Mouse (Mus musculus) liver, embryonic 12.5 days (tissue): ENCODE data around the gene Cyp4f18. TPM values are rescaled to one million over a fixed set of nuclear protein-coding genes. Genes with fewer than 3 reads are reported as not detected.

Experiments
- ATAC-seq: fragments of 200-750 bp; cut with Nextera tagmentation; 2 replicates; pipeline ENCODE4 v1.8.0; 2017; ENCODE audit warnings: moderate number of reproducible peaks, mild to moderate bottlenecking, moderate library complexity
- H3K27ac ChIP-seq: fragments of 300-500 bp; sonication (generic); 2 replicates; pipeline ENCODE4 v1.5.1; 2016; ENCODE audit warnings: mild to moderate bottlenecking
- H3K27me3 ChIP-seq: fragments of 300-500 bp; sonication (generic); replicated peaks from 2 replicates; pipeline ENCODE4 v1.6.1; 2016; ENCODE audit warnings: mild to moderate bottlenecking, moderate library complexity
- H3K36me3 ChIP-seq: fragments of 300-500 bp; sonication (generic); 2 replicates; pipeline ENCODE4 v1.6.1; 2016; ENCODE audit warnings: mild to moderate bottlenecking, moderate library complexity
- H3K4me1 ChIP-seq: fragments of 300-500 bp; sonication (generic); 2 replicates; pipeline ENCODE4 v1.6.1; 2016
- H3K4me2 ChIP-seq: fragments of 300-500 bp; sonication (generic); 2 replicates; pipeline ENCODE4 v1.6.1; 2016; ENCODE audit warnings: mild to moderate bottlenecking, moderate library complexity
- H3K4me3 ChIP-seq: fragments of 300-500 bp; sonication (generic); 2 replicates; pipeline ENCODE4 v1.5.1; 2016; ENCODE audit warnings: mild to moderate bottlenecking, moderate library complexity
- H3K9ac ChIP-seq: fragments of 300-500 bp; sonication (generic); 2 replicates; pipeline ENCODE4 v1.6.1; 2016; ENCODE audit warnings: mild to moderate bottlenecking, moderate library complexity
- H3K9me3 ChIP-seq: fragments of 300-500 bp; sonication (generic); replicated peaks from 2 replicates; pipeline ENCODE4 v1.6.1; 2016; ENCODE audit warnings: mild to moderate bottlenecking, moderate library complexity
- WGBS: fragments of 180-500 bp; shearing (Covaris S2); methylation state at CpG from one replicate; pipeline ENCODE4 v1.1.7; 2016; ENCODE audit not compliant: insufficient replicate concordance; 5-methylcytosine and 5-hydroxymethylcytosine counted together
- polyA plus RNA-seq: library from polyadenylated mRNA; unstranded; fragments of >200 nt; fragmentation: Nextera tagmentation; extraction: Ambion mirVana; gene quantifications from 2 replicates; pipeline ENCODE4 v1.2.1, GENCODE M21; 2016

Cyp4f18 gene
- polyA plus RNA-seq, 1 experiment from 2014 or later = 1.1 TPM

DNA sequence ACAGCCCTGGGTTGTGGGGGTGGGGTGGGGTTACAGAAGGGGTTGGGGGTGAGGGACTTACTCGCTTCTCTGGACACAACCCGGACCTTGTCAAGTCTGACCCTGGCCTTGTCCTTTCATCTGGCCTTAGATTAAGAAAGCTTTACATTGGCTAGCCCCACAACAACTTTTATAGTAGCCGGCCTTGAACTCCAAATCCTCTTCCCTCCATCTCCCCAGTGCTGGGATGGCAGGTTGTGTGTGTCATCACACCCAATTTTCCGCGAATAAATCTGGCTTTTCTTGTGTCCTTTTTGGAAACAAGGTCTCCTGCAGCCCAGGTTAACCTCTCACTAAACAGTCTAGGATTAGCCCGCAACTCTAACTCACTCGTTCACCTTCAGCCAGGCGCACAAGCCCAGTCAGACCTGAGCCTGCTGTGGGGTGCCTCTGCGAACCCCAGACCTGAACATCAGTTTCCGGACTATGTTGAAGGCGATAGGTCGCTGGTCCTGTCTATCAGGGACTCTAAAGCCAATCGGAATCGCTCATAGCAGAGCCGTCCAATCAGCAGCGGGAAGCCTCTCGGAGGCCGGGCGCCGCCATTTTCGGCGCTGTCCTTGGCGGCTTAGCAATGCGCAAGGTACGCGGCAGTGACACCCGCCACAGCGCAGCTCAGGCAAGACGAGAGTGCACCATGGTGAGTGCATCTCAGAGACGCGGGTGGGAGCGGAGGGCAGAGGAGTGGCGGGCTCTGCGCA is 58.8 kb downstream of the Cyp4f18 start, which contains the start of gene Zfp961:
Zfp961 (plus strand) TSS at position 557 of the 740 bp plus-strand sequence.
- Histone ChIP-seq H3K4me1 (peaks cover 17% of the 10 kb centered on the region), H3K9ac (peak within 1 kb of the TSS; percentile 79), H3K4me2 (peak within 1 kb of the TSS; percentile 79), H3K27ac (peak within 1 kb of the TSS; percentile 81), H3K9me3 (no peaks in the 10 kb centered on the region), H3K4me3 (peak within 1 kb of the TSS; percentile 70), H3K36me3 (peaks cover 27% of the 10 kb centered on the region), H3K27me3 (peaks cover 13% of the 10 kb centered on the region)
- WGBS = 3% methylated on average over 34 of the region's 34 CpGs
- peak; percentile 99 for ATAC-seq

DNA sequence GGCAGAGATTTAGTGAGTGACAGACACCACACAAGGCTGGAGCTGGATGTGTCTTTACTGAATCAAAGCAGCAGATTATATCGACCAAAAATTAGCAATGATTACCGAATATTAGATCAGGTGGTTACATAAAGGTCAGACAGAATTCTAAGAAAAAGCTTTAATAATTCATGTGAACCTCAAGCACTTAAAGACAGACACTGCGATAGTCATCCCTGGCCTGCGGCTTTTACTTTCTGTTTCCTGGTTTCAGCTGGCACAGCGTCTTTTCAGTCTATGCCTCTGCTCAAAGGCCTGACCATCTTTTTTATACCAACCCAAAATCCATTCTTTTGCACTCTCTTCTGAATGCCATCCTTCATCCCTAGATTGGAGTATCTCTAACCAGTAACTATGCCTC is 60.8 kb downstream of the Cyp4f18 start:
- Histone ChIP-seq H3K27me3 (peaks cover 27% of the 10 kb centered on the region), H3K36me3 (peaks cover 10% of the 10 kb centered on the region), H3K9ac (no peak overlapping the region), H3K4me1 (peaks cover 17% of the 10 kb centered on the region), H3K4me2 (no peak overlapping the region), H3K4me3 (no peak overlapping the region), H3K9me3 (no peaks in the 10 kb centered on the region), H3K27ac (no peak overlapping the region)
- WGBS = 81% methylated on average over 5 of the region's 5 CpGs
- no peak for ATAC-seq

DNA sequence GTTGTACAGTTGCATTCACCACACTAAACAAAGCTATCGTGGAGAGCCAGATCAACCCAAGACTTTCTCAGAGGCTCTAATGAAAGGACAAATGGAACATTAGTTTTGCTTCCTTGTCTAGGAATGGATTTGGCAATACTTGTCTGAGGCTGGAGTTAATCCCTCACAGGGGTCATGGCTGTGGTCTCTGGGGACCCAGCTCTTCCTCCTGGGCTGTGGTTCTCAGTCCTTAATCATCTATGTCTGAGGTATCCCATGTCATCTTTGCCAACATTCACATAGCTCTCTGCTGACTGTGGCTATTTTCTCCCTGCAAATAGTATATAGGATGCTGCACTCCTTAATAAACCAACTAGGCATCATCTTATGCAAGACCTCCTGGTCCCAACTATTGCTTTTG is 67.7 kb downstream of the Cyp4f18 start:
- WGBS = 67% methylated on average over 1 of the region's 1 CpGs
- ATAC-seq = no peak
- H3K4me2 ChIP-seq = no peak overlapping the region
- peaks cover 23% of the 10 kb centered on the region for H3K27me3 ChIP-seq
- no peak overlapping the region for H3K27ac ChIP-seq
- H3K4me3 ChIP-seq = no peak overlapping the region
- H3K36me3 ChIP-seq = no peaks in the 10 kb centered on the region
- H3K9me3 ChIP-seq = no peaks in the 10 kb centered on the region
- H3K4me1 ChIP-seq = peaks cover 9% of the 10 kb centered on the region
- no peak overlapping the region for H3K9ac ChIP-seq

DNA sequence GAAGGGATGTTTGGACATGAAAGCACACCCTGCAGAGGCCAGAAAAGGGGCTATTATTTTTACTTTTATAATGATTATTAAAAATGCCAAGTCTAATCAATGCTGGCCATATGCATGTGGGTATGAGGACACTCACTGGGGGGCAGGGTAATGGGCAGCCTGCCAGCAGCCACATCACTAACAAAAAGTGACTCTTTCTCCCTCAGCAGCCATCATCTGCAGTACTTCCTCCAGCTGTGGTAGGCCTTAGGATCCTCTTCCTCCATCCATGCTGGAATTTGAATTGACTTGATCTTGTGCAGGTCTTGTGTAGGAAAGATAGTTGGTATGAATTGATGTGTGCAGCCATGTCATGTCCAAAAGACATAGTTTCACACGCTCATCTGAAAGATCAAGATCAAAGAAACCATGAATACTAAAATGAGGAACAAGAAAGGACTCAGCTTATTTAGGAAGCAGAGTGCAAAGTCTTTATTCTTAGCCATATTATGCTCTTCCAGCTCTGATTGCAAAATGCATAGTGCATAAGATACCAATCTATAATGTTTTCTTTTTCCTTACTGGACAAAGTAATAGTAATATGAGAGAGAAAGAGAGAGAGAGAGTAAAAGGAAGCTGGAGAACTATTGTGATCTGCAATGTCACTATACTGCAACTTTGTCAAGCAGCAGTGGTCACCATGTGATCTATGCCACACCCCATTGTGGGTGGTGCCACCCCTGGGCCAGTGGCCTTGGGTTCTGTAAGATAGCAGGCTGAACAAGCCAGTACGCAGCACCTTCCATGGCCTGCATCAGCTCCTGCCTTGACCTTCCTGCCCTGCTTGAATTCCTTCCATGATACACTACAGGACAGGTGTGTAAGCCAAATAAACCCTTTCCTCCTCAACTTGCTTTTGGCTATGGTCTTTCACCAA is 68.9 kb downstream of the Cyp4f18 start:
- no peaks in the 10 kb centered on the region for H3K36me3 ChIP-seq
- peaks cover 12% of the 10 kb centered on the region for H3K27me3 ChIP-seq
- ATAC-seq = peak; percentile 85
- H3K27ac ChIP-seq = no peak overlapping the region
- no peak overlapping the region for H3K4me2 ChIP-seq
- H3K4me1 ChIP-seq = peaks cover 9% of the 10 kb centered on the region
- no peaks in the 10 kb centered on the region for H3K9me3 ChIP-seq
- H3K4me3 ChIP-seq = no peak overlapping the region
- no peak overlapping the region for H3K9ac ChIP-seq
- 45% methylated on average over 2 of the region's 2 CpGs for WGBS

Other genes with a start within 250 kb of the Cyp4f18 start
- gene Zfp709, start 127.6 kb downstream of the Cyp4f18 start, polyA plus RNA-seq = 2.0 and 2.5 TPM in 2 replicates
- gene Zfp882, start 101.0 kb downstream of the Cyp4f18 start, polyA plus RNA-seq = 1.1 and 1.4 TPM in 2 replicates
- gene Zfp617, start 101.0 kb downstream of the Cyp4f18 start, polyA plus RNA-seq = 12.4 and 13.1 TPM in 2 replicates
- gene Zfp961, start 58.6 kb downstream of the Cyp4f18 start, polyA plus RNA-seq = 13.4 and 14.1 TPM in 2 replicates
- not detected in 2 replicates for gene Olfr372, start 31.6 kb upstream of the Cyp4f18 start, polyA plus RNA-seq
- gene Olfr373, start 73.6 kb upstream of the Cyp4f18 start, polyA plus RNA-seq = not detected in 2 replicates
- gene Olfr374, start 97.4 kb upstream of the Cyp4f18 start, polyA plus RNA-seq = not detected in 2 replicates
- 160 and 165 TPM in 2 replicates for gene Tpm4, start 125.3 kb upstream of the Cyp4f18 start, polyA plus RNA-seq
- gene Rab8a, start 151.6 kb upstream of the Cyp4f18 start, polyA plus RNA-seq = 82.3 and 86.1 TPM in 2 replicates
- 0.28 and 0.32 TPM in 2 replicates for gene Hsh2d, start 180.0 kb upstream of the Cyp4f18 start, polyA plus RNA-seq
- not detected in 2 replicates for gene Cib3, start 203.2 kb upstream of the Cyp4f18 start, polyA plus RNA-seq
- not detected in 2 replicates for gene Gm11034, start 204.0 kb upstream of the Cyp4f18 start, polyA plus RNA-seq
- 42.7 and 43.0 TPM in 2 replicates for gene Fam32a, start 210.1 kb upstream of the Cyp4f18 start, polyA plus RNA-seq
- 80.9 and 85.0 TPM in 2 replicates for gene Ap1m1, start 230.4 kb upstream of the Cyp4f18 start, polyA plus RNA-seq